Mouse (Mus musculus) heart, adult 9 months (tissue): Measurements from ENCODE around the gene Rrp8.

ENCODE experiments used
- DNase-seq, 2 experiments: peaks; one replicate each; pipeline ENCODE4 v3.0.0; 2022; ENCODE audit warnings: low spot score in 2 of 2

Rrp8 gene

GRCm38 (mm10) chr7:105703184-105703583 is 34.0 kb downstream of the Rrp8 start:
- DNase-seq = no peak

GRCm38 (mm10) chr7:105690875-105691274 is 46.3 kb downstream of the Rrp8 start:
- DNase-seq = peak in 1 of 2 experiments; percentile 10

- no peak for DNase-seq
Observed at GRCm38 (mm10) chr7:105685541-105686197, 51.5 kb downstream of the Rrp8 start.
